Mouse (Mus musculus) heart, postnatal 0 days (tissue): Measurements from ENCODE around the gene Akr1b8.
"Not testable (repeated sequence)": the region's sequence is repeated elsewhere in the genome, so short reads cannot be mapped to it uniquely, and the experiment has no call there.

Source experiments
- CTCF ChIP-seq: IDR thresholded peaks from 2 replicates; pipeline ENCODE4 v1.5.1; 2016; ENCODE audit warnings: antibody characterized with exemption, control low read depth, low read depth
- EP300 ChIP-seq: IDR thresholded peaks from 2 replicates; pipeline ENCODE4 v1.6.1; 2016; ENCODE audit warnings: antibody characterized with exemption, low read depth

GRCm38 (mm10) chr6:34375888-34376287 lies 22.0 kb downstream of the Akr1b8 start:
- not testable (repeated sequence) for TF ChIP-seq EP300, CTCF
